Mouse (Mus musculus): ENCODE results near the gene Eef2k. TPM values are rescaled to one million over a fixed set of nuclear protein-coding genes. Genes with fewer than 3 reads are reported as not detected.
A peak's percentile ranks its signal among the peaks of the same experiment; 100 is the strongest.
"Not testable (repeated sequence)": the region's sequence is repeated elsewhere in the genome, so short reads cannot be mapped to it uniquely, and the experiment has no call there.

The Eef2k gene
- total RNA-seq, 2 experiments from 2014 or later: 28.6 to 30.7 TPM

GRCm38 (mm10) chr7:120874764-120875539 is 32.3 kb downstream of the Eef2k start:
- DNase-seq (ENCODE audit: low spot score in 2 of 2): no peak

GRCm38 (mm10) chr7:120875540-120876388 is 33.1 kb downstream of the Eef2k start:
- intact Hi-C loops (cut with DNase I): no loop called here
- DNase-seq (ENCODE audit: low spot score in 2 of 2): no peak

More at GRCm38 (mm10) chr7:120874764-120875539, 32.3 kb downstream of the Eef2k start:
- intact Hi-C loops (cut with DNase I): no loop called here

GRCm38 (mm10) chr7:120878271-120878670 is 35.6 kb downstream of the Eef2k start:
- intact Hi-C loops (cut with DNase I): no loop called here
- peak in 1 of 2 experiments; percentile 83 for DNase-seq (ENCODE audit: low spot score in 2 of 2)

DNA sequence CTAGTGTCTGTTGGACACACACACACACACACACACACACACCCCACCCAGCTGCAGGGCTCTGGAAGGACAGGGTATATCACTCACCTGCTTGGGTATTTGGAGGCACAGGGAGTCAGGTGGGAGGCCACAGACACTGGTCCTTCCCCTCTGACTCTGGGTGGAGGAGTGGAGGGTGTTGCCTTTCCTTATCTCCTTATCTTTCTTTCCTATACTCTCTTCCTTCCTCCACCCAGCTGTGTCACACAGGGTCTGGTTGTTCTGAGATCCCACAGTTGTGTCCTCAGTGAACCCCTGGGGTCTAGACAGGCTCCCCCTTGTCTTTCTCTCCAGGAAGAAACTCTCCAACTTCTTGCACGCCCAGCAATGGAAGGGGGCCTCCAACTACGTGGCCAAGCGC is 37.3 kb downstream of the Eef2k start:
- no peak for DNase-seq (ENCODE audit: low spot score in 2 of 2)
- intact Hi-C loops (cut with DNase I): loop anchor here (5.0 kb wide), 1 partner anchor 38 kb away; the partner anchor contains the start of gene Eef2k

GRCm38 (mm10) chr7:120880770-120881169 is 38.1 kb downstream of the Eef2k start:
- no peak for DNase-seq (ENCODE audit: low spot score in 2 of 2)
- intact Hi-C loops (cut with DNase I): loop anchor here (5.0 kb wide), 1 partner anchor 38 kb away; the partner anchor contains the start of gene Eef2k

DNA sequence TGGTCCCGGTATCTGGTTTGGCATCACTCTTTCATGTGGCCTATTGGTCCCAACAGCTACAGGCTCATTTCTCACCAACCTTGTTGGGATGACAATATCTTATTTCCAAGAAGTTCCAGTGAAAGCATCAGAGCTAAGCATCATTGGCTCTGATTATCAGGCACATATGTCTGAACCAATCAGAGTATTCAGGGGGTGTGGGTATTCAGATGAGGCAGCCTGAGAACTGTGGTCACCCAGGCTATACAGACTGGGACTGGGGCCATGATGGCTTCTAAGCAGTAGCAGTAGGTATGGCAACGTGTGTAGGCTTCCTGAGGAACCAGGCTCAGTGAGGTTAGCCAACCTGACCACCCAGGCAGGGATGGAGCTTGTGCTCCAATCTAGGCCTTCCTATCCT is 38.8 kb downstream of the Eef2k start:
- intact Hi-C loops (cut with DNase I): loop anchor here (5.0 kb wide), 1 partner anchor 39 kb away; the partner anchor contains the start of gene Eef2k
- no peak for DNase-seq (ENCODE audit: low spot score in 2 of 2)

DNA sequence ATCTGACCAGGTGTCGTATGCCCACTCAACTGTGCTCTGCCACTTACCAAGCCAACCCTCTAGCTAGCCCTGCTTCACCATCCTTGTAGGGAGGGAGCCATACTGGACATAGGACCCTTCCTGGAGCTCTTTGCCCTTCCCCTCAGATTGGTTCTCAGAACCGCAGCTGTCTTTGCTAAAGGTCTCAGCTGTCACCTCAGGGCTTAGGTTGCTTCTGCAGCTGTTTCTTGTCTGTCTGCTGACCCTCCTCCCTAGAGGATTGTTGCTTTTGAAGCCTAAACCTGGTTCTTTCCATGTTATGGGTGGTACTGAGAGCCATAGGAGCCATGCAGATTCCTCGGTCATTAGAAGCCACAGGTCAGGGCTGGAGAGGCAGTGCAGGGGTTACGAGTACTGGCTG is 40.0 kb downstream of the Eef2k start:
- intact Hi-C loops (cut with DNase I): loop anchor here (5.0 kb wide), 1 partner anchor 40 kb away; the partner anchor contains the start of gene Eef2k
- no peak for DNase-seq (ENCODE audit: low spot score in 2 of 2)

- intact Hi-C loops (cut with DNase I): loop anchor here (5.0 kb wide), 1 partner anchor 41 kb away; the partner anchor contains the start of gene Eef2k
- DNase-seq (ENCODE audit: low spot score in 2 of 2): no peak
Observed at GRCm38 (mm10) chr7:120883523-120884290, 41.1 kb downstream of the Eef2k start.

DNA sequence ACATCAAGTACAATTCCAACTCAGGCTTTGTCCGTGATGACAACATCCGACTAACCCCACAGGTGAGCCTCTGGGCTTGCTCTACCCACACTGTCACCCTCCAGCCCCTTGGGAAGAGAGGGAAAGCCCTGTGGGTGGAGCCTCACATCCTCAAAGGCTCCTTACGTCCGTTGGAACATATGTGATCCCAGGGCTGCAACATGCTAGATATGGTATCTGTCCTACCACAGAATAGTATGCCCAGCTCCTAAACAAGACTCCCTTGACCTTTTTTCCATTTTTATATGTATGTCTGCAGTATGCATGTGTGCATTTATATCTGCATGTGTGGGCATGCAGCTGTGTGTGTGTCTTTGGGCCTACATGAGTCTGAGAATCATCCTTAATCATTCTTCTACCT is 42.1 kb downstream of the Eef2k start:
- intact Hi-C loops (cut with DNase I): loop anchor here (5.0 kb wide), 1 partner anchor 42 kb away; the partner anchor contains the start of gene Eef2k
- no peak for DNase-seq (ENCODE audit: low spot score in 2 of 2)

GRCm38 (mm10) chr7:120893123-120893522 is 50.5 kb downstream of the Eef2k start:
- intact Hi-C loops (cut with DNase I): no loop called here
- no peak for DNase-seq (ENCODE audit: low spot score in 2 of 2)

GRCm38 (mm10) chr7:120897054-120897453 is 54.4 kb downstream of the Eef2k start:
- intact Hi-C loops (cut with DNase I): no loop called here
- no peak for DNase-seq (ENCODE audit: low spot score in 2 of 2)

- intact Hi-C loops (cut with DNase I): no loop called here
- no peak for DNase-seq (ENCODE audit: low spot score in 2 of 2)
Observed at GRCm38 (mm10) chr7:120897711-120898335, 55.2 kb downstream of the Eef2k start.

DNA sequence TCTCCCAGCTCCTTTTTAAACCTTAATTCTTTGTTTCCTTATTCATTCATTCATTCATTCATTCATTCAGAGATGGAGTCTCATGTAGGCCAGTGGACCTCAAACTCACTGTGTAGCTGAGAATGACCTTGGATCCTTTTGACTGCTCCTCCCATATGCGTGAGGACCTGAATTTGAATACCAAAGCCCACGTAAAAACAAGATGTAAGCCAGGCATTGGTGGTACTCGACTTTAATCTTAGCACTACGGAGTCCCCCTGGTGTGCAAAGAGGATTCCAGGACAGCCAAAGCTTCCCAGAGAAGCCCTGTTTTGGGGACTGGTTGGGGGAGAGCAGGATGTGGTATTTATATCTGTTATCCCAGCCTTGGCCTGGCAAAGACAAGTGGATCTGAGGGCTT is 57.6 kb downstream of the Eef2k start:
- no peak for DNase-seq (ENCODE audit: low spot score in 2 of 2)
- intact Hi-C loops (cut with DNase I): no loop called here

DNA sequence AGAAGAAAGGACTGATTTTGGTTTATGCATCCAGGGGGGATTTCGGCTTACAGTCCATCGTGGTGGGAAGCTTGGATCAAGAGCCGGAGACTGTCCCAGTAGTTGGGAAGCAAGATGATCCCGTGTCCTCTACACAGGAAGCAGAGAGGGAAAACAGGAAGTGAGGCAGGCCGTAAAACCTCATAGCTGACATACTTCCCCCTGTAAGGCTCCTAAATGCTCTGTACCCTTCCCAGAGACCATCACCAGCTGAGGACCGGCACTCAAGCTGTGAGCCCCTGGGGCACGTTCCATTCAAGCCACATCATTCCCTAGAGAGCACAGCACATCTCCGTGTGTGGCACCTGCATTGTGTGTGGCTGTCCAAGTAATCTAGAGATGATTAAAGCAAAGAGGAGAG is 59.1 kb downstream of the Eef2k start:
- intact Hi-C loops (cut with DNase I): no loop called here
- DNase-seq (ENCODE audit: low spot score in 2 of 2): no peak

GRCm38 (mm10) chr7:120902931-120903330 is 60.3 kb downstream of the Eef2k start:
- intact Hi-C loops (cut with DNase I): no loop called here
- no peak for DNase-seq (ENCODE audit: low spot score in 2 of 2)

GRCm38 (mm10) chr7:120910172-120910571 is 67.5 kb downstream of the Eef2k start:
- DNase-seq (ENCODE audit: low spot score in 2 of 2): not testable (repeated sequence)
- intact Hi-C loops (cut with DNase I): loop anchor here (10.0 kb wide), 1 partner anchor 235 kb away; the partner anchor contains the start of genes Mosmo and Pdzd9

- intact Hi-C loops (cut with DNase I): loop anchor here (10.0 kb wide), 1 partner anchor 236 kb away; the partner anchor contains the start of genes Mosmo and Pdzd9
- not testable (repeated sequence) for DNase-seq (ENCODE audit: low spot score in 2 of 2)
Observed at GRCm38 (mm10) chr7:120911268-120911667, 68.6 kb downstream of the Eef2k start.

GRCm38 (mm10) chr7:120913332-120913731 is 70.7 kb downstream of the Eef2k start:
- DNase-seq (ENCODE audit: low spot score in 2 of 2): no peak
- intact Hi-C loops (cut with DNase I): loop anchor here (10.0 kb wide), 1 partner anchor 239 kb away; the partner anchor contains the start of genes Mosmo and Pdzd9
